Mouse (Mus musculus) ES-Bruce4 (cell line): Measurements from ENCODE around the gene Gpr142.

ENCODE experiments used
- CTCF ChIP-seq: IDR thresholded peaks from one replicate; pipeline ENCODE4 v1.8.1; 2011; ENCODE audit warnings: low read depth, low read length
- EP300 ChIP-seq: IDR thresholded peaks from 2 replicates; pipeline ENCODE4 v1.6.1; 2011; ENCODE audit warnings: low read depth, low read length; ENCODE audit not compliant: insufficient read depth

GRCm38 (mm10) chr11:114801906-114802305, 3.2 kb downstream of the Gpr142 start:
- TF ChIP-seq CTCF (no peak), EP300 (no peak)
